Mouse (Mus musculus) forebrain, embryonic 16.5 days (tissue): ENCODE results near the gene Clstn1. TPM values are rescaled to one million over a fixed set of nuclear protein-coding genes. Genes with fewer than 3 reads are reported as not detected.

ENCODE experiments used
- ATAC-seq: fragments of 200-750 bp; cut with Nextera tagmentation; 2 replicates; pipeline ENCODE4 v1.8.0; 2017; ENCODE audit warnings: mild to moderate bottlenecking, moderate library complexity
- H3K27ac ChIP-seq: fragments of 300-500 bp; sonication (generic); 2 replicates; pipeline ENCODE4 v1.5.1; 2014; ENCODE audit warnings: low read length, control low read depth
- H3K27me3 ChIP-seq: fragments of 300-500 bp; sonication (generic); replicated peaks from 2 replicates; pipeline ENCODE4 v1.6.1; 2014; ENCODE audit warnings: low read length; ENCODE audit not compliant: control insufficient read depth, insufficient read depth
- H3K36me3 ChIP-seq: fragments of 300-500 bp; sonication (generic); 2 replicates; pipeline ENCODE4 v1.6.1; 2014; ENCODE audit not compliant: control insufficient read depth, insufficient read depth
- H3K4me1 ChIP-seq: fragments of 300-500 bp; sonication (generic); replicated peaks from 2 replicates; pipeline ENCODE4 v1.6.1; 2014; ENCODE audit warnings: low read length; ENCODE audit not compliant: control insufficient read depth, insufficient read depth
- H3K4me2 ChIP-seq: fragments of 300-500 bp; sonication (generic); 2 replicates; pipeline ENCODE4 v1.6.1; 2014; ENCODE audit warnings: mild to moderate bottlenecking, low read length, control low read depth
- H3K4me3 ChIP-seq: fragments of 300-500 bp; sonication (generic); replicated peaks from 2 replicates; pipeline ENCODE4 v1.5.1; 2014; ENCODE audit warnings: mild to moderate bottlenecking, low read length, control low read depth
- H3K9ac ChIP-seq: fragments of 300-500 bp; sonication (generic); replicated peaks from 2 replicates; pipeline ENCODE4 v1.6.1; 2014; ENCODE audit warnings: low read depth, low read length, control low read depth
- H3K9me3 ChIP-seq: fragments of 300-500 bp; sonication (generic); 2 replicates; pipeline ENCODE4 v1.6.1; 2016; ENCODE audit warnings: low read length; ENCODE audit not compliant: control insufficient read depth
- WGBS: fragments of 180-500 bp; shearing (Covaris S2); extraction: QIAGEN DNeasy Blood & Tissue Kit; methylation state at CpG from one replicate; pipeline ENCODE4 v1.1.7; 2014; 5-methylcytosine and 5-hydroxymethylcytosine counted together
- microRNA-seq: library from miRNA; unstranded; fragments of <30 nt; microRNA quantifications from one replicate; pipeline ENCODE4, GENCODE M21; 2017
- polyA plus RNA-seq: library from polyadenylated mRNA; unstranded; fragments of >200 nt; fragmentation: Nextera tagmentation; extraction: Ambion mirVana; gene quantifications from 2 replicates; pipeline ENCODE4 v1.2.1, GENCODE M21; 2015

Gene Clstn1
- polyA plus RNA-seq, 1 experiment from 2014 or later = 65.3 TPM

GRCm38 (mm10) chr4:149689822-149690700 is 103.8 kb downstream of the Clstn1 start:
- H3K4me1 ChIP-seq = no peaks in the 10 kb centered on the region
- WGBS = 83% methylated on average over 12 of the region's 12 CpGs
- ATAC-seq = no peak
- no peaks in the 10 kb centered on the region for H3K27me3 ChIP-seq
- H3K9me3 ChIP-seq = no peaks in the 10 kb centered on the region
- H3K36me3 ChIP-seq = no peaks in the 10 kb centered on the region
- H3K4me3 ChIP-seq = no peak overlapping the region
- H3K4me2 ChIP-seq = no peak overlapping the region
- no peak overlapping the region for H3K27ac ChIP-seq
- H3K9ac ChIP-seq = no peak overlapping the region

- Histone ChIP-seq H3K9ac (no peak overlapping the region), H3K27ac (no peak overlapping the region), H3K36me3 (no peaks in the 10 kb centered on the region), H3K9me3 (no peaks in the 10 kb centered on the region), H3K4me1 (no peaks in the 10 kb centered on the region), H3K27me3 (no peaks in the 10 kb centered on the region), H3K4me3 (no peak overlapping the region), H3K4me2 (no peak overlapping the region)
- ATAC-seq = no peak
- 96% methylated on average over 8 of the region's 8 CpGs for WGBS
These were observed 104.6 kb downstream of the Clstn1 start for GRCm38 (mm10) chr4:149690828-149691280.

GRCm38 (mm10) chr4:149691368-149691767 is 105.1 kb downstream of the Clstn1 start:
- Histone ChIP-seq H3K4me2 (no peak overlapping the region), H3K36me3 (no peaks in the 10 kb centered on the region), H3K27me3 (no peaks in the 10 kb centered on the region), H3K9ac (no peak overlapping the region), H3K9me3 (no peaks in the 10 kb centered on the region), H3K27ac (no peak overlapping the region), H3K4me3 (no peak overlapping the region), H3K4me1 (no peaks in the 10 kb centered on the region)
- 71% methylated on average over 8 of the region's 8 CpGs for WGBS
- no peak for ATAC-seq

- no peaks in the 10 kb centered on the region for H3K36me3 ChIP-seq
- peaks cover 8% of the 10 kb centered on the region for H3K27me3 ChIP-seq
- H3K9me3 ChIP-seq = no peaks in the 10 kb centered on the region
- ATAC-seq = no peak
- H3K4me1 ChIP-seq = peaks cover 14% of the 10 kb centered on the region
- H3K4me2 ChIP-seq = no peak overlapping the region
- H3K4me3 ChIP-seq = no peak overlapping the region
- H3K9ac ChIP-seq = no peak overlapping the region
- H3K27ac ChIP-seq = no peak overlapping the region
- 34% methylated on average over 16 of the region's 16 CpGs for WGBS
These were observed 110.1 kb downstream of the Clstn1 start for GRCm38 (mm10) chr4:149696189-149696971.

- Histone ChIP-seq H3K4me3 (peak overlapping the region; percentile 52), H3K4me1 (peaks cover 14% of the 10 kb centered on the region), H3K36me3 (no peaks in the 10 kb centered on the region), H3K9ac (peak overlapping the region; percentile 64), H3K4me2 (peak overlapping the region; percentile 77), H3K27me3 (peaks cover 8% of the 10 kb centered on the region), H3K27ac (no peak overlapping the region), H3K9me3 (no peaks in the 10 kb centered on the region)
- ATAC-seq = peak; percentile 27
- WGBS = 30% methylated on average over 15 of the region's 15 CpGs
These were observed 111.4 kb downstream of the Clstn1 start for GRCm38 (mm10) chr4:149697506-149698196.

GRCm38 (mm10) chr4:149698197-149698821 is 112.0 kb downstream of the Clstn1 start:
- ATAC-seq = peak; percentile 90
- H3K36me3 ChIP-seq = no peaks in the 10 kb centered on the region
- no peak overlapping the region for H3K27ac ChIP-seq
- peaks cover 8% of the 10 kb centered on the region for H3K27me3 ChIP-seq
- no peaks in the 10 kb centered on the region for H3K9me3 ChIP-seq
- peak overlapping the region; percentile 52 for H3K4me3 ChIP-seq
- WGBS = 1% methylated on average over 35 of the region's 35 CpGs
- H3K4me2 ChIP-seq = peak overlapping the region; percentile 77
- peaks cover 14% of the 10 kb centered on the region for H3K4me1 ChIP-seq
- peak overlapping the region; percentile 64 for H3K9ac ChIP-seq

Small RNAs within 50 kb of the gene (microRNA-seq; reads per million reads assigned to microRNA genes)
- gene Mir5616 (0.83 reads per million), gene Mir7023 (not detected)

Other genes with a start within 250 kb of the Clstn1 start
- gene Ube4b, start 159.7 kb upstream of the Clstn1 start, polyA plus RNA-seq = 59.8 and 60.7 TPM in 2 replicates
- gene Rbp7, start 131.5 kb upstream of the Clstn1 start, polyA plus RNA-seq = not detected in 2 replicates
- 0.57 TPM in 1 of 2 replicates, not detected in the other for gene Tmem274, start 109.1 kb upstream of the Clstn1 start, polyA plus RNA-seq
- 10.9 and 11.1 TPM in 2 replicates for gene Nmnat1, start 101.3 kb upstream of the Clstn1 start, polyA plus RNA-seq
- 47.3 and 51.7 TPM in 2 replicates for gene Lzic, start 101.2 kb upstream of the Clstn1 start, polyA plus RNA-seq
- 94.1 and 105 TPM in 2 replicates for gene Ctnnbip1, start 68.2 kb upstream of the Clstn1 start, polyA plus RNA-seq
- 19.5 and 21.0 TPM in 2 replicates for gene Pik3cd, start 116.1 kb downstream of the Clstn1 start, polyA plus RNA-seq
- gene Tmem201, start 151.6 kb downstream of the Clstn1 start, polyA plus RNA-seq = 37.3 and 43.5 TPM in 2 replicates
- 22.4 and 22.7 TPM in 2 replicates for gene Slc25a33, start 187.8 kb downstream of the Clstn1 start, polyA plus RNA-seq